Mouse (Mus musculus) ovary, postnatal 10 days (tissue): Measurements from ENCODE around the gene Hsd17b3.
A peak's percentile ranks its signal among the peaks of the same experiment; 100 is the strongest.
"Not testable (repeated sequence)": the region's sequence is repeated elsewhere in the genome, so short reads cannot be mapped to it uniquely, and the experiment has no call there.

Source experiments
- DNase-seq: peaks from one replicate; pipeline ENCODE4 v3.0.0; 2022; ENCODE audit warnings: low spot score

The Hsd17b3 gene

DNA sequence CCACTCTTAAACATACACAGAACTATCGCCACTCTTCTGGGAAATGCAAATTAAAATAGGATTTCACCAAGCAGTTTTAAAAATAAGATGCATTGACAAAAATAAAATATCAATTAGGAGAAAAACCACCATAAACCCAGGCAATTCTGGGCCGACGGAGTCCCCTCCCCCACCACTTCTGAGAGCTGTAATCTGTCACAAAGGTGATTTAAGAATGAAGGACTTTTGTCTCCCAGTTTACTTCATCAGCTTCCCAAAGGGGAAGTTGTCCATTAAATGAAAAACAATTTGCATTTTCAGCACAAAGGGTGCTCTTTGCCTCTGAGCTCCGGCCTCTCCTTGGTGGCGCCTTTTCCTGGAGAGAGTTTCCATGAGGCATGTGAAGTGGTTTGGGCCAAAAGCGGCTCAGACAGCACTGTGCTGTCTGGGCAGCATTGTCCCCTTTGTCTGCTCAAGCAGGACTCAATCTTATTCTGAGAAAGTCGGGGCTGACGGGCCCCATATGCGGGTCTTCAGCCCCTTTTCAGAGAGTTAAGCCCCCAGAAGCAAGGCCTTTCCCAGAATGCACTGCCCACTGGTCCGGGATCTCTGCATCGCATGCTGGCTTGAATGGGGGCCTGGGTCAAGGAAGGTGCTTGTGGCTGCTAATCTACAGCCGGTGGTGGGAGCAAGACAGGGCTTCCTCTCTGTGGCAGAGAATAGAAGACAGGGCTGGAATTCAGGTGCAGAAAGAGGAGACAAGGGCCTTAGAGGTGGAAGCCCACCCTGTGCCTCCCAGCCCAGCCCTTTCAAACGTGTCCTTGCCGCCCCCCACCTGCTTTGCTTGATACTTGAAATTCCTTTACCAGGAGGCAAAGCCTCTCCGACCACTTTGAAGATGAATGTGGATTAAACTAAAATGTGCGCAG is 7.8 kb downstream of the Hsd17b3 start:
- DNase-seq: no peak

DNA sequence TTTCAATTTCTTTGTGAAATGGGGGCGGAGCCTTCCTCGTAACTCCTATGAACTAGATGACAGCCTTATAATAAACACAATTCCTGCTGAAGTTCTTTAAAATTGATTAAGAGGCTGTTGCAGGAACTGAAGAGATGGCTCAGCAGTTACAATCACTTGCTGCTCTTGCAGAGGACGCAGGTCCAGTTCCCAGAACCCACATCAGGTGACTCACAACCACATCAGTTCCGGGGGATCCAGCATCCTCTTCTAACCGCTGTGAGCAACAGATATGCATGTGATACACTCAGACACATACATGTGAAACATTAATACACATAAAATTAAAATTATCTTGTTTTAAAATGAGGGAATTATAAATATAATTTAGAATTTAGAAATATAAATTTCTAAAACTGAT is 11.4 kb downstream of the Hsd17b3 start:
- no peak for DNase-seq

DNA sequence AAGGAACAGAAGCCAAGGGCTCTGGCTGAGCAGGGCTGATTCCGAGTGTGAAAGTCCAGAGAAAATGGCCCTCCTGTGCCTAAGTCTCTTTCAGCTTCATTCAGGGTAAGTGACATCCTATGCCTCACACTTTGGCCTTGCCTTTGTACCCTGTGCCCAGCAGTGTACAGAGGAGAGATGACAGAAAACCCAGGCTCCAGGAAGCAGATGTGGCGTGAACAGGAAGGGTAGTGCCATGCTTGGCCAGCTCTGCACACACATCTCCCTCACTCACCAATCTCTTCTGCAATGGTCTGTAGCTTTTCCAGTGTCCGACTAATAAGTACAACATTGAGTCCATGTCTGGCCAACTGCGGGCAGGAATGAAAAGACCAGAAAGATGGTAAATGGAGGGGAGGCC is 13.0 kb downstream of the Hsd17b3 start:
- DNase-seq: no peak

DNA sequence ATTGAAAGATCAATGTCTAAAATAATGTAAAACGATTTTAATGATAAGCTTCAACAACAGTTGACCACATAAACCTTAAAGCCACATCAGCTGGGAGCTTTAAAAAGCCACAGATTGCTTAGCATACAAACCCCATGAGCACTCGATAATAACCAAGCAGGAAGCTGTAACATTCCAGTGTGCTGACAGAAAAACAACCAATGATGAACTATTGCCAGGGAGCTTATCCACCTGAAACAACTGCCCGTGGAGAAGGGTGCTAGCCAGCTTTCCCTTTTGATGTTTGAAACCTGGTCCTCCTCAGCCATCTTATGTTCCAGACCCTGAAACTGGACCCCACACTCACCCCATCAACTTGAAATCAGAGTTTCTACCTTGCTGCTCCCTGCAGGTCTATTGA is 22.4 kb downstream of the Hsd17b3 start:
- no peak for DNase-seq

DNA sequence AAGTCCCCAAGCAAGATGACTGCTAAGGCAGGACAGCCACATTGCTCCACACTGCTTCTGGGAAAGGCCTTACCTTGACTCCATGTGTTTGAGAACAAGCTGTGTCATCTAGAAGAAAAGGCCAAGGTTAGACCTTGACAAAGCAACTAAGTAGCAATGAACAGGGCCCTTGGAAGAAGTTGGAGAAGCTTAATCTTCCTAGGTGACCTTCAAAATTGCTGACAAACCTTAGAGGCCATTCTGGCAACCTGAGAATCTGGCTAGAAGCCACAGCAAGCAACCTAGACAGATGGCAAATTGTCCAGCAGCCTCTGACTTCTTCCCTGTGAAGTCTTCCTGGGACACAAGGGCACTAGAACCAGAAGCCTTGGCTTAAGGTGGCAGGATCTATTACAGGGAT is 24.8 kb downstream of the Hsd17b3 start:
- DNase-seq: no peak

DNA sequence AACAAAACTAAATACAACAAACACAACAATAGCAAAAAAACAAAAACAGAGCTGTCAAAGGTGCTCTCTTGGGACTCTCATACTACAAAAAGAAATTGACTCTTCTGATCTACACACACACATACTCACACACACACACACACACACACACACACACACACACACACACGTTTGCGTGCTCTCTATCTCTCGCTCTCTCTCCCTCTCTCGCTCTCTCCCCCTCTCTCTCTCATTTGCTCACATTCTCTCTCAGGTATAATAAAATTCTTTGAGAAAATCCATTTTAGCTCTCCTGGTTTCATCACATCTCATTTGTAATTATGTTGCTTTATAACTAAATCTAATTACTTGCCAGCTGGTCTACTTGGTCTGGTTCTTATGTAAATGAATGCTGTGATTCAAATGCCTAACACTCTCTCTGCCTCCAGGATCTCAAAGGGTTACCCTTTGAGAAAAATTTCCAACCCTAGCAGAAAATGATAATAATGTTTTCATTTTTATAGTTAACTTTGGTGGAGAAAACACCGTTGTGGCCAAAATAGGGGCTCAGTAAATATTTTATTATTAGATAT is 28.0 kb downstream of the Hsd17b3 start:
- DNase-seq: no peak

DNA sequence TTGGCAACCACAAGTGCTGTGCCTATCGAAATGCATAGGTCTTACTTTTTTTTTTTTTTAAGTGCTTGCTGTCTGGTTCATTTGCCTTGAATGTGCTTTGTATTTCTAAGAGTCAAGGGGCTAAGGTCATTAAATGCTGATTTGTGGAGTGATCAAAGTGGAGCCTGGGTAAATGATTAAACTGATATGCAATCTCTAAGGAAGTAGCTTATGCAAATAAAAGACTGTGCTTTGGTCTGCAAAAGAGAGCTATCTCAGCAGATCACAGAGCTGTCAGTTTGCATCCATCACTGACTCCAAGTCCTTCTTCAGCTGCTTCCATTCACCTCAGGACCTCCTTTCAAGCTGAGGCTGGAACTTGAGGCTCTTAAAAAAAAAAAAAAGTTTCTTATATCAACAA is 35.1 kb downstream of the Hsd17b3 start:
- no peak for DNase-seq

DNA sequence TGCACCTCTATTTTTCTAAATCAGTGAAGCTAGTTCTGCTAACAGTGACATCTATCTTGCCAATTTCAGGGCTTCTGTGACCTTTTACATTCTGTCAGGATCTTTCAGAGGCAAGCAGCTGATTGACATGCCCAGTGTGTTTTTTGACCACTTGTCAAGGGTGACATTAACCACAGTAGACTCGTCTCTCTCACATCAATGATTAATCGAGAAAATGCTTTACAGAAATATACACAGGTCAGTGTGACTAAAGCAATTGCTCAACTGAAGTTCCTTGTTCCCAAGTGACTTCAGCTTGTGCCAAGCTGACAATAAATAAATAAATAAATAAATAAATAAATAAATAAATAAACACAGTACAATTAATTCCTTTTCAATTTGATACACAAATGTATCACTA is 36.7 kb downstream of the Hsd17b3 start:
- not testable (repeated sequence) for DNase-seq

DNA sequence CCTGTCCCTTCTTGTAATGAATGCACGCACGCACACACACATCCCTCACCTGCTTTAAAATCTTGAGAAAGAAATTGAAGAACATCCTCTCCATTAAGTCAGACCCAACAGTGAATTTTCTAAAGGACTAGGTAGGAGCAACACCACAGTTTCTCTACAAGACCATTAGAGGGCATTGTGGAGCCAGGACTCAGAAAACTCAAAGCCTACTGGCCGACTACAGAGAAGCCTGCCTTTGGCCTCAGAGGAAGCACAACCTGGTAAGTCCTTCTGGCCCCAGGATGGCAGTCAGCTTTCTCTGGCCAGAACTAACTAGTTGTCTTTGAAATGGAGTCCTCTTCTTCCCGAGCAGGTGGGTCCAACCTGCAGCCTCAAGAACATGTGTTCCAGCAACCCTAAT is 38.1 kb downstream of the Hsd17b3 start:
- no peak for DNase-seq

DNA sequence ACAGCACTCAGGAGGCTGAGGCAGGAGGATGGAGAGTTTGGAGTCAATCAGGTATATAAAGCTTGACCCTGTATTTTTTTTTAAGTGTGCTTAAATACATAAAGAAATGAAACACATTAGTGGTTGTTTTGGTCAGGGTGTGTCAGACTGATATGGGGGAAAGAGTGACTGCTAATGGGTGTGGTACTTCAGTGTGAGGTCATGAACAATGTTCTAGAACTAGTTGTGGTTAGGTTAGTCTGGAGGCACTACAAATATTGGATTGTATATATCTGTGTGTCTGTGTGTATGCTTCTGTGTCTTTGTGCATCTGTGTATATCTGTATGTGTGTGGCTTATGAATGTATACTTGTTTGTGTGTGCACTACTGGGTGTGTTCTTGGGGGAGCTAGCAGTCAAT is 39.5 kb downstream of the Hsd17b3 start:
- no peak for DNase-seq

DNA sequence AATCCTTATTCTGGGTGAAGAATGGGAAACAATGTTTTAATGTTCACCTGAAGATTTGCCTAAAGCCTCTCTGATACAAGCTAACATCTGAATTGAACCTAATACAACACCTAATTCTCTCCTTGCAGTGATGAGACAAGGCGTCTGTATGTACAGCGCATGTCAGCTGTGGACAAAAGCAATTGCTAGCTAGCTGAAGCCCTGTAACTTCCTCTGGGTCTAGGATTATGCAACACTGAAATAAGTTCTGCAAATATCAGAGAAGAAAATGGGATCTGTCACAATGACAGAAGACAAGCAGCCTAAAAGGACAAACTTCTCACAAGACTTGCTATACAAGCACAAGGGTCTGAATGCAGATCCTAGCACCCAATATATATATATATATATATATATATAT is 40.6 kb downstream of the Hsd17b3 start:
- no peak for DNase-seq

DNA sequence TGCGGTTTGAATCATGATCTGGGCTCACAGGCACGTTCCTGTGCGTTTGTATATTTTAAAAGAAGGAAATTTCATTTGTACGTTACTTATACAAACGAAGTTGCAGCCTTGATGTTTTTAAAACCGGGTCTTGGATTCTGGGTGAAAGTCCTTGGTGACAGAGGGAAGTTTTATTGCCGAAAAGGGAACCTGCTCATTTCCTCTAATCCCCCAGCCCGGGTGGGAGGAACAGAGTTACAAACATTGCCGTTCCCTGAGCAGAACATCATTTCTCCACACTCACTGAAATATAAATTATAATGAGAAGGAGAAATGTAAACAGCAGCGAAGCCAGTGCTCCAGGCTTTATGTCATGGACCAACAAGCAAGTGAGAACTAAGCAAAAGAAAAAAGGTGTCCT is 49.1 kb downstream of the Hsd17b3 start:
- no peak for DNase-seq

DNA sequence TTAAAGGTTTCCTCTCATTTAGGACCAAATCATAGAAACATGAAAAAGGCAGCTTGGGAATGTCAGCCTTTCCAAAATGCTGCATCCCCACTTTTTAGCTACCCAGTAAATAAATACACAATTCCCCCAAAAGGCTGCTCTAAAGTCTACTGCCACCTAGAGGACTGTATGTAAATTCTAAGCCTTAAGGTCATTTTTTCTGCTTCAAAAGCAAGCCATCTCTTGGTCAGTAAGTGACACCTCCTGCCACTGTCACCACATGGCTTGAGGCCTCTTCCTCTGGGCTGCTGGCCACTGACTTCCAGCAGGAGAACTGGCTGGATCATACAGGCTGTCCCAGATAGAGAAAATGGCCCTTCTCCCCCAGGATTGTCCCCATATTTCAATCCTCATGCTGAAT is 50.9 kb downstream of the Hsd17b3 start:
- DNase-seq: no peak

DNA sequence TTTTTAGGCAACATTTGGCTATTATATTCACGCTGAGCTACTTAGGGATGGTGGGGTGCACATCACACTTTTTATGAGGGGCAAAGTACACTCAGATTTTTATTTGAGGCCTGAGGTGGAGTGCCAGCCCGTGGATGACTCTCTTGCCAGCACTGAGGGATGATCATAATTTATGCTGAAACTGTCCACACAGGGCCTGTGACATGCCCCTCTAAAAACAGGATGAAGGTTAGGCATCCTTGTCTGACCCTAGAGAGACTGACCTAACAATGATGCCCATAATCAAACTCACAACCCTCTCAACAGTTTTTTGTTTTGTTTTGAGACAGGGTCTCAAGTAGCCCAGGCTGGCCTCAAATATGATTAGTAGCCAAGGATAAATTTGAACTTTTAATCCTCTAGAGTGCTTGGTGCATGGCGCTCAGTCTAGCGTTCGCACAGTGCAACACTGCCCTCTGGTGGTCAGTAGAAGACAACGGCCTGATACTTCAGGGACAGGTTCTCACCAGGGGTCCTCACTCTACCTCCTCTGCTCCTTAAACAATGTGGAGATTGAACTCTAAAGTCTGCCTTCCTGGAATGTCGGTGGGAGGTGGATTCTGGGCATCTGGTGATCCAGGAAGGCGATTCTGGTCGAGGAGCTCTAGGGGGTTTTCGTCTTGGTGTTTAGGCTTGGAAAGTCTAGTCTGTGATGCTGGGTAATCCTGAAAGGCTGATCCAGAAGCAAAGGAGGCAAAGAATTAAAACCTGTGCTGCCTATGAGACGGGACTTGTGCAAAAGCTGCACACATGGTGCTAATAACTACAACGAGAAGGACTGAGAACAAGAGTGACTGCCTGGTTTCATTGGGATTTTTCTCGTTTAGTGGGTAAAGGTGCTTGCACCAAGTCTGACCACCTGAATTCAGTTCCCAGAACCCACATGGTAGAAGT is 52.7 kb downstream of the Hsd17b3 start:
- DNase-seq: peak; percentile 37

DNA sequence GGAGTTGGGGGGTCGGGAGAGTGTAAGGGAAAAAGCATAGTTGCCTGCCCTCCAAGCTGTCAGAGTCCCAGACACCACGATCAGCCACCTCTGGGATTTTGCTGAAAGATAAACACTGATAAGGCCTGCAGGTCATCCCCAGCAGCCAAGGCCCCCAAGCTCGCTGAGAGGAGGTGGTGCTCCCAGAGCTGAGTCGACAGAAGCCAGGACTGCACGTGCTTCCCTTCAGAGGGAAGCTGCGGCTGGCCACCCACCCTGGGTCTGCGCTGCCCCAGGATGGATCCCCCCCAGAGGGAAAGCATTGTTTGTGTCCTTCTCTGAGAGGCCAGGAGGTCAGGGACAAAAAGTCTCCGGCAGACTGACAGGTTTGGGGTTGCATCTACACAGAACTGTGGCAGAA is 54.0 kb downstream of the Hsd17b3 start:
- no peak for DNase-seq

DNA sequence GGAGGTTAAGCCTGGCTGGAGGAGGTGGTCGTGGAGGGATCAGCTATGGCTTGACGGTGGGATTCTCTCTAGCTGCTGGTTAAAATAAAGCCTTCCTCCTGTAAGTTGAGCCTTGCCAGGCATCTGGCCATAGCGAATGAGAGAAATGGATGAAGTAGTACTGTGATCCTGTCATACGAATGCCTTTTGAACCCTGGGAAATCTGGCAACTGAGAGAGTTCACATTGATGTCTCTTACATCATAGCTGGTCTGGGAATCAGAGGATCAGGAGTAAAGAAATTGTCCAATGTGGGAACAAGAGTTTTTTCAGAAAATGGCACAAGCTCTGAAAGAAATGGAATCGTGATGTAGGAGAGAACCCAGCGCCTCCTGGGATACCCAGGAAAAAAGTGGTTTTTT is 55.1 kb downstream of the Hsd17b3 start:
- no peak for DNase-seq

DNA sequence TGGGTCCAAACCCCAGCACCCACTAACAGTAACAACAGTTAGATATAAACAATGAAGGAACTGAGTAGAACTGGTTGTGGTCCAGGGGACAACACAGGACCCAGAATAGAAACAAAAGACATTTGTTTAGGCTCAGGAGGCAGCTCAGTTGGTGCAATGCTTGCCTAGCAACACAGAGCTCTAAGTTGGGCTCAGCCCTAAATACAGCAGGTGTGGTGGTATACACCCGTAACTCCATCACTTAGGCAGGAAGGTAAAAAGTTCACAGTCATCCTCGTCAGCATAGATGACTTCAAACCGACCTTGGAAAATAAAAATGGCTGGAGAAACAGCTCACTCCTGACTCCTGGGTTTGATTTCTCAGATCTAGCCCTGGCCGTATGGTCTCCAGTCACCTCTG is 55.8 kb downstream of the Hsd17b3 start:
- no peak for DNase-seq

DNA sequence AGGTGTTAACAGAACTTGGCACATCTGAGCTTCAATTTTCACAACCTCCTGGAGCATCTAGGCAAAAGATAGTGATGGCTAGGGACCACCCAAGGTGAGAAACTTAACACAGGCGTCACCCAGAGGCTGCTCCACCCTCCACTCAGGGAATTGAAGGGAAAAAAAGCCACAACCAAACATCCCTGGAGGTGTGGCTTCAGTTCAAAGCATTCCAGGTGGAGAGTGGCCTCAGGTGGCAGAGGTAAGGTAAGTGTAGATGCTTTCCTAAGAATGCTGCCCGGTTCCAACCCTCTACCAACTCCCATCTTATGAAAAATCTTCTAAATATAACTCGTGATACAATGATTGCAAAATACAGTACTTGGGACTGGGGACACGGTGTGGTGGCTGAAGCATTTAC is 57.8 kb downstream of the Hsd17b3 start:
- DNase-seq: no peak

DNA sequence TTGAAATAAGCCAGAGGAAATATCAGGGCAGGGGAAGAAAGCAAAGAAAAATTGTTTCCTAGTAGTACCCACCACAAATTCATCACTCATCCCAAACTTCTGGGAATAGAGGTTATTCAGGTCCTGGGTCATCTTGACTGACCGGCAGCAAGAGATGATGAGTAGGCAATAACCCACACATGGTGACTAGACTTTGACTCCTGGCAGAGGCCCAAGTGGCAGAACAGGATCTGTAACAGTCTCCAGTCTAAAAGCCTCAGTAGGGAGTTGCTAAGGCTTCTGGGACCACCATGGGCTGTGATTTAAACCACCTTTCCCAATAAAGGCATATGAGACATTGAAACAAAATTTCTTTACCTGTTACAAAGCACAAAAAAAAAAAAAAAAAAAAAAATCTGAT is 58.2 kb downstream of the Hsd17b3 start:
- DNase-seq: no peak

DNA sequence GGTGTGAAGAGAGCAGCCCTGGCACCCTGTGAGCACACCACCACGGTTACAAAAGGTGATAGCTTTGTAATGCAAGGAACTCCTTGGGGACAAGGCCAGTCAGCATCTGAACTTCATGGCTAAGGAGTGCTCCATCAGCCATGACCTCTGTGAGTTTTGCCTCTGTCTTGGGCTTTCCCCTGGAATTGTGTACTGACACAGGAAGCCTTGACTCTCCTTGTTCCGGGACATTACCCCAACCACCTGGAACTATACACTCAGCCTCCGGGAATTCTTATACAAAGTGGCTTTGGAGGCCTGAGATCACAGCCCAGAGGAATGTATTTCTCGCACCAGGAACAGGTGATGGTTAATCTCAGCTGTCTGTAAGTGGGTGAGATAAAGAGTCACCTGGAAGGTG is 64.2 kb downstream of the Hsd17b3 start:
- no peak for DNase-seq

DNA sequence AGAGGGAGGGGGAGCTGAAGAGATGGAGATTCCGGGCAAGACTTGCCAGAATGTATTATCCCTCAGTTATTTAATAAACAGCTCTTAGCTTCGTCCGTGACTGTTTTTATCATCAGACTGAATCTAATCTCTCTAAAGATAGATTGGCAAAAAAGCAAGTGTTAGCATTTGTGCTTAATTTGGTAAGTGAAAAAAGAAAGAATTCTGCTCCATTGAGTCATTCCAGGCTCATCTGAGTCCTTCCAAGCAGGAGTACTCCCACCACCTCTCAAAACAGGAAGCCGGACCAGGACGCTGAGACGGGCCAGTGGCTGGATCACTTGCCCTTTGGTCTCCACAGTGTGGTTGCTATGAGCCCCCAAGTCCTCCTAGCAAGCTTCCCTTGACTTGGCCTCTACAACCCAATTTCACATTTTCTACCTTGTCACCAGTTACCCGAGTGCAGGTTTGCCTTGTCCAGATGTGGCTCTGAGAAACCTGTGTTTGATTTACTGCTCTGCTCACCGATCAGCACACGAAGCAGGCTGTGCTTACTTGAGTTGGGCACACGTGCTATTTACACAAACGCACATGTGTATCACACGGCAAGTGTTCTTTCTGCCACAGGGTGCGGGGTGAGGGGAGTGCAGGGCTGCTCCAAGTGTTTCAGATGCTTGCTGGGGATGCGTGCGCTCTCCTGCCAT is 66.1 kb downstream of the Hsd17b3 start:
- DNase-seq: no peak

DNA sequence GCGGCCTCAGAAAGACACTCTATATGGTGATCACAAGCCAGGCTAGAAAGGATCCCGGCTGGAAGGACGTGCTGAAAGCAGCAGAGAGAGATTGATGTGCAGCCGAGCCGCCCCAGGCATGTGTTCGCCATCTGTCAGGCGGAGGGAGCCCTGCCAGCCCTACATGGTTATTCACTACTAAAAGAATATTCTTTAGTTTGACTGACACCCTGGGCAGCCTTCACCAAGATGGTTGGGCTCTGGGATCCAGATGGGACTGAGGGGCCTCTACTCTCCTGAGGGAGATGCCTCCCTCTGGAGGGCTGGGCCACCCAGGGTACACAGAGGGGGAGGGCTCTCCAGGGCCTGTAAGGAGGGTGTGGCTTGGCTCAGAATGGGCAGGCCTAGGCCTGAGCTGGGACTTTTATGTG is 68.1 kb downstream of the Hsd17b3 start:
- no peak for DNase-seq
